Mouse (Mus musculus): ENCODE data around the gene Krtap28-13. TPM values are rescaled to one million over a fixed set of nuclear protein-coding genes. Genes with fewer than 3 reads are reported as not detected.

Krtap28-13 gene
- not detected in 2 replicates for polyA plus RNA-seq (2015; fragmentation: Nextera tagmentation; extraction: Ambion mirVana)

GRCm38 (mm10) chr1:83060643-83061042 is at the start of gene Krtap28-13:
Gene Krtap28-13 (plus strand): TSS chr1:83060930.

GRCm38 (mm10) chr1:83038109-83038672 is 22.5 kb upstream of the Krtap28-13 start, which contains the start of gene Slc19a3:
Gene Slc19a3 (minus strand): TSS chr1:83038448.

GRCm38 (mm10) chr1:83042380-83042779 is 18.4 kb upstream of the Krtap28-13 start, which contains the start of gene Krtap28-10:
Gene Krtap28-10 (minus strand): TSS chr1:83042480.

GRCm38 (mm10) chr1:83044882-83045427 is 15.8 kb upstream of the Krtap28-13 start, which contains the start of gene Gm47969:
Gene Gm47969 (plus strand): TSS chr1:83044932.

GRCm38 (mm10) chr1:83059278-83059677 is 1.5 kb upstream of the Krtap28-13 start, which contains the start of gene A030005K14Rik:
Gene A030005K14Rik (minus strand): TSS chr1:83059378.

Other genes starting within 250 kb of the Krtap28-13 start
- 15.1 and 18.3 TPM in 2 replicates for gene Agfg1, start 221.4 kb upstream of the Krtap28-13 start, polyA plus RNA-seq (2015; fragmentation: Nextera tagmentation; extraction: Ambion mirVana)
- 0.27 TPM in 1 of 2 replicates, not detected in the other for gene A030005L19Rik, start 147.6 kb upstream of the Krtap28-13 start, polyA plus RNA-seq (2015; fragmentation: Nextera tagmentation; extraction: Ambion mirVana)
- not detected in 2 replicates for gene A030014E15Rik, start 136.0 kb upstream of the Krtap28-13 start, polyA plus RNA-seq (2015; fragmentation: Nextera tagmentation; extraction: Ambion mirVana)
- not detected in 2 replicates for gene Gm6217, start 129.5 kb upstream of the Krtap28-13 start, polyA plus RNA-seq (2015; fragmentation: Nextera tagmentation; extraction: Ambion mirVana)
- gene A030003K21Rik, start 117.5 kb upstream of the Krtap28-13 start, polyA plus RNA-seq (2015; fragmentation: Nextera tagmentation; extraction: Ambion mirVana) = not detected in 2 replicates
- not detected in 2 replicates for gene Gm7544, start 104.9 kb upstream of the Krtap28-13 start, polyA plus RNA-seq (2015; fragmentation: Nextera tagmentation; extraction: Ambion mirVana)
- not detected in 2 replicates for gene Gm47955, start 100.6 kb upstream of the Krtap28-13 start, polyA plus RNA-seq (2015; fragmentation: Nextera tagmentation; extraction: Ambion mirVana)
- gene Gm47959, start 60.4 kb upstream of the Krtap28-13 start, polyA plus RNA-seq (2015; fragmentation: Nextera tagmentation; extraction: Ambion mirVana) = not detected in 2 replicates
- gene Slc19a3, start 22.5 kb upstream of the Krtap28-13 start, polyA plus RNA-seq (2015; fragmentation: Nextera tagmentation; extraction: Ambion mirVana) = 1.1 and 1.2 TPM in 2 replicates
- not detected in 2 replicates for gene Krtap28-10, start 18.4 kb upstream of the Krtap28-13 start, polyA plus RNA-seq (2015; fragmentation: Nextera tagmentation; extraction: Ambion mirVana)
- gene Gm47969, start 16.0 kb upstream of the Krtap28-13 start, polyA plus RNA-seq (2015; fragmentation: Nextera tagmentation; extraction: Ambion mirVana) = not detected in 2 replicates
- gene A030005K14Rik, start 1.6 kb upstream of the Krtap28-13 start, polyA plus RNA-seq (2015; fragmentation: Nextera tagmentation; extraction: Ambion mirVana) = not detected in 2 replicates
- gene Ccl20, start 55.8 kb downstream of the Krtap28-13 start, polyA plus RNA-seq (2015; fragmentation: Nextera tagmentation; extraction: Ambion mirVana) = 0.58 and 1.6 TPM in 2 replicates
- 0.11 TPM in 1 of 2 replicates, not detected in the other for gene Daw1, start 98.8 kb downstream of the Krtap28-13 start, polyA plus RNA-seq (2015; fragmentation: Nextera tagmentation; extraction: Ambion mirVana)